Mouse (Mus musculus) heart, postnatal 0 days (tissue): ENCODE results near the gene Napsa.

Experiments used
- CTCF ChIP-seq: IDR thresholded peaks from 2 replicates; pipeline ENCODE4 v1.5.1; 2016; ENCODE audit warnings: antibody characterized with exemption, control low read depth, low read depth
- EP300 ChIP-seq: IDR thresholded peaks from 2 replicates; pipeline ENCODE4 v1.6.1; 2016; ENCODE audit warnings: antibody characterized with exemption, low read depth

DNA sequence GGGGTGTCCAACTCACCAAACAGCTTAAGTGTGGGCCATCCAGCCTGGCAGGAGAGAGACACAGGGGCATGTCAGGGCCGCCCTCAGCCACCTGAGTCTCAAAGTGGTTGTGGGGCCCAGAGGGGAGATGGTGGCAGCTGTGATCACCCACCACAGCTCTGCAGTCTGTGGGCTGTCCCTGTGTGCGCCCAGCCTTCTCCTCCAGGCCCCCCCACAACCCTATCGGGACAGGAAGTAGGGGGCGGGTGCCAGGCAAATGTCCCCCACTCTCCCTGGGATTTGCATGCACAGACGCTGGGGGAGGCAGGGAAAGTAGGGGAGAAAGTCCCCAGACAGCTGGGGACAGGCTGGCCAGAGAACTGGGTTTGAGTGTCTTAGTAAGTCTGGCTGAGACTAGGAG lies 41.0 kb upstream of the Napsa start:
- TF ChIP-seq CTCF (no peak), EP300 (no peak)
